Mouse (Mus musculus) intestine, embryonic 14.5 days (tissue): ENCODE results near the gene Cryge. TPM values are rescaled to one million over a fixed set of nuclear protein-coding genes. Genes with fewer than 3 reads are reported as not detected.
"Not testable (repeated sequence)": the region's sequence is repeated elsewhere in the genome, so short reads cannot be mapped to it uniquely, and the experiment has no call there.

Source experiments
- ATAC-seq: fragments of 200-750 bp; cut with Nextera tagmentation; replicated peaks from 2 replicates; pipeline ENCODE4 v1.8.0; 2017; ENCODE audit warnings: low read depth, moderate number of reproducible peaks, moderate TSS enrichment, moderate library complexity; ENCODE audit not compliant: low FRiP score, low TSS enrichment
- DNase-seq: peaks from one replicate; pipeline ENCODE4 v3.0.0-alpha.2; 2018; ENCODE audit warnings: low spot score
- H3K27ac ChIP-seq: fragments of 300-500 bp; sonication (generic); 2 replicates; pipeline ENCODE4 v1.5.1; 2014; ENCODE audit warnings: low read depth, mild to moderate bottlenecking, control low read depth
- H3K27me3 ChIP-seq: fragments of 300-500 bp; sonication (generic); replicated peaks from 2 replicates; pipeline ENCODE4 v1.6.1; 2014; ENCODE audit warnings: low read length, control low read depth; ENCODE audit not compliant: control insufficient read depth, insufficient read depth
- H3K36me3 ChIP-seq: fragments of 300-500 bp; sonication (generic); 2 replicates; pipeline ENCODE4 v1.6.1; 2014; ENCODE audit warnings: low read length, control low read depth; ENCODE audit not compliant: control insufficient read depth, insufficient read depth
- H3K4me1 ChIP-seq: fragments of 300-500 bp; sonication (generic); replicated peaks from 2 replicates; pipeline ENCODE4 v1.6.1; 2014; ENCODE audit warnings: low read length, control low read depth, mixed read lengths; ENCODE audit not compliant: control insufficient read depth, insufficient read depth
- H3K4me2 ChIP-seq: fragments of 300-500 bp; sonication (generic); 2 replicates; pipeline ENCODE4 v1.6.1; 2014; ENCODE audit warnings: low read length
- H3K4me3 ChIP-seq: fragments of 300-500 bp; sonication (generic); 2 replicates; pipeline ENCODE4 v1.5.1; 2014; ENCODE audit warnings: low read depth, low read length, control low read depth, mixed read lengths
- H3K9ac ChIP-seq: fragments of 300-500 bp; sonication (generic); 2 replicates; pipeline ENCODE4 v1.6.1; 2014; ENCODE audit warnings: mild to moderate bottlenecking, low read length
- H3K9me3 ChIP-seq: fragments of 300-500 bp; sonication (generic); 2 replicates; pipeline ENCODE4 v1.6.1; 2016; ENCODE audit warnings: low read length, control low read depth; ENCODE audit not compliant: control insufficient read depth
- WGBS: fragments of 180-500 bp; shearing (Covaris S2); extraction: QIAGEN DNeasy Blood & Tissue Kit; methylation state at CpG from one replicate; pipeline ENCODE4 v1.1.7; 2014; 5-methylcytosine and 5-hydroxymethylcytosine counted together
- polyA plus RNA-seq: library from polyadenylated mRNA; unstranded; fragments of >200 nt; fragmentation: Nextera tagmentation; extraction: Ambion mirVana; gene quantifications from 2 replicates; pipeline ENCODE4 v1.2.1, GENCODE M21; 2014

Gene Cryge
- polyA plus RNA-seq: not detected in 2 replicates

- ATAC-seq, H3K4me2 ChIP-seq, H3K27ac ChIP-seq, H3K9ac ChIP-seq, H3K36me3 ChIP-seq, DNase-seq, H3K4me1 ChIP-seq, H3K27me3 ChIP-seq, H3K4me3 ChIP-seq, H3K9me3 ChIP-seq: not testable (repeated sequence)
- 74% methylated on average over 10 of the region's 12 CpGs for WGBS
Observed at GRCm38 (mm10) chr1:65050952-65051351, at the start of gene Cryge. Gene Cryge, minus strand, starts transcription at chr1:65051149.

GRCm38 (mm10) chr1:65096953-65097352 is 46.0 kb upstream of the Cryge start:
- Histone ChIP-seq H3K27ac (no peak overlapping the region), H3K4me3 (no peak overlapping the region), H3K4me2 (no peak overlapping the region), H3K36me3 (no peaks in the 10 kb centered on the region), H3K9ac (no peak overlapping the region), H3K27me3 (no peaks in the 10 kb centered on the region), H3K9me3 (no peaks in the 10 kb centered on the region), H3K4me1 (no peaks in the 10 kb centered on the region)
- DNase-seq (no peak), ATAC-seq (no peak)
- 83% methylated on average over 3 of the region's 3 CpGs for WGBS

DNA sequence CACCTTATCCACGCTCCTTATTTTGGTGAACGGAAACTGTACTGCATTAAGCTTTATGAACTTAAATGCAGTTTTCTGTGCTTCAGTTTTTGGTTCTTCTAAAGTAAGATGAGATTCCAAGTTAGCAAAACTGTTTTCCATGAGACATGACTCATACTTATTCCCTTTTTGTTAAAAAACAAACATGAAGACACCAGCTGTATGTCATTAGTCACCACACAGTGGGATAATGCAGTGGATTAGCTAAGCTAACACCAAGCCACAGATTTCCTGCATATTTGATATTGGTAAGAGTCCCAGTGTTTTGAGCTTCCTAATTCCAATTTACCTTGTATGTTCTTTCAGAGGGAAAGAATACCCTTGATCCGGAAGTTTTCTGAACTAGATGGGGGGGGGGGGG is 40.6 kb upstream of the Cryge start:
- WGBS: 91% methylated on average over 3 of the region's 3 CpGs

GRCm38 (mm10) chr1:65090370-65090769 is 39.4 kb upstream of the Cryge start:
- Histone ChIP-seq H3K9me3 (no peaks in the 10 kb centered on the region), H3K4me1 (no peaks in the 10 kb centered on the region), H3K4me3 (no peak overlapping the region), H3K4me2 (no peak overlapping the region), H3K9ac (no peak overlapping the region), H3K27me3 (no peaks in the 10 kb centered on the region), H3K27ac (no peak overlapping the region), H3K36me3 (no peaks in the 10 kb centered on the region)
- ATAC-seq (no peak), DNase-seq (no peak)
- WGBS: 55% methylated on average over 2 of the region's 2 CpGs

More for the DNA sequence above, 40.6 kb upstream of the Cryge start:
- Histone ChIP-seq H3K27ac (no peak overlapping the region), H3K4me2 (no peak overlapping the region), H3K4me3 (no peak overlapping the region), H3K4me1 (no peaks in the 10 kb centered on the region), H3K9me3 (no peaks in the 10 kb centered on the region), H3K27me3 (no peaks in the 10 kb centered on the region), H3K36me3 (no peaks in the 10 kb centered on the region), H3K9ac (no peak overlapping the region)
- ATAC-seq (no peak), DNase-seq (no peak)

GRCm38 (mm10) chr1:65088567-65089356 is 37.8 kb upstream of the Cryge start:
- Histone ChIP-seq H3K36me3 (no peaks in the 10 kb centered on the region), H3K9ac (no peak overlapping the region), H3K4me3 (no peak overlapping the region), H3K27ac (no peak overlapping the region), H3K9me3 (no peaks in the 10 kb centered on the region), H3K4me1 (no peaks in the 10 kb centered on the region), H3K27me3 (no peaks in the 10 kb centered on the region), H3K4me2 (no peak overlapping the region)
- ATAC-seq: no peak
- no peak for DNase-seq
- WGBS: 78% methylated on average over 6 of the region's 6 CpGs

DNA sequence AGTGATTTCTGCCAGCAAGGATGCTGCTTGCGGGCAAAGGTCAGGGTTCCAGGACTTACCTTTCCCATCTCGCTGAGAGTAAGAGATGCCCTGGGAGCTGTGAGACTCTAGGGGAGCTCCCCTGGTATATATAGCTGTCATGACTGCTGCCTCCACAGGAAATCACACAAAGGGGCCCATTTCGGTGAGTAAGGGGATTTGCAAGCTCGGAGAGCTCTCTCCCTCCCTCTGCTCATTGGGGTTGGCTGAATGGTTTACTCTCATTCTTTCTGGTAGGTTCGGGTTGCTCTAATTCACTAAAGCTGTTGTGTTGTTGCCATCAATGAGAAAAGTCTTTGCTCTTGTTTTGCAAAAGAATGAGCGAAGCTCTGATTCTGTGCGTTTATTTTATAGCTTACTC is 31.2 kb upstream of the Cryge start, which contains the start of gene Crygb:
Crygb (minus strand) TSS at position 101 of the 400 bp plus-strand sequence.
- 35% methylated on average over 7 of the region's 7 CpGs for WGBS
- Histone ChIP-seq H3K27ac (no peak within 1 kb of the TSS), H3K4me1 (no peaks in the 10 kb centered on the region), H3K36me3 (no peaks in the 10 kb centered on the region), H3K4me3 (no peak within 1 kb of the TSS), H3K4me2 (no peak within 1 kb of the TSS), H3K9me3 (no peaks in the 10 kb centered on the region), H3K27me3 (no peaks in the 10 kb centered on the region), H3K9ac (no peak within 1 kb of the TSS)
- DNase-seq (no peak), ATAC-seq (no peak)

- Histone ChIP-seq H3K4me3 (no peak overlapping the region), H3K36me3 (no peaks in the 10 kb centered on the region), H3K27me3 (no peaks in the 10 kb centered on the region), H3K4me1 (no peaks in the 10 kb centered on the region), H3K9me3 (no peaks in the 10 kb centered on the region), H3K9ac (no peak overlapping the region), H3K27ac (no peak overlapping the region), H3K4me2 (no peak overlapping the region)
- no peak for DNase-seq
- WGBS: 15% methylated on average over 5 of the region's 5 CpGs
- ATAC-seq: no peak
Observed at GRCm38 (mm10) chr1:65075607-65076006, 24.7 kb upstream of the Cryge start.

- Histone ChIP-seq H3K9me3 (no peaks in the 10 kb centered on the region), H3K4me1 (no peaks in the 10 kb centered on the region), H3K36me3 (no peaks in the 10 kb centered on the region), H3K27me3 (no peaks in the 10 kb centered on the region), H3K27ac (no peak within 1 kb of the TSS), H3K9ac (no peak within 1 kb of the TSS), H3K4me3 (no peak within 1 kb of the TSS), H3K4me2 (no peak within 1 kb of the TSS)
- no peak for DNase-seq
- WGBS: 62% methylated on average over 6 of the region's 6 CpGs
- no peak for ATAC-seq
Observed at GRCm38 (mm10) chr1:65073589-65073988, 22.6 kb upstream of the Cryge start, which contains the start of gene Crygc. Gene Crygc, minus strand, starts transcription at chr1:65073689.

DNA sequence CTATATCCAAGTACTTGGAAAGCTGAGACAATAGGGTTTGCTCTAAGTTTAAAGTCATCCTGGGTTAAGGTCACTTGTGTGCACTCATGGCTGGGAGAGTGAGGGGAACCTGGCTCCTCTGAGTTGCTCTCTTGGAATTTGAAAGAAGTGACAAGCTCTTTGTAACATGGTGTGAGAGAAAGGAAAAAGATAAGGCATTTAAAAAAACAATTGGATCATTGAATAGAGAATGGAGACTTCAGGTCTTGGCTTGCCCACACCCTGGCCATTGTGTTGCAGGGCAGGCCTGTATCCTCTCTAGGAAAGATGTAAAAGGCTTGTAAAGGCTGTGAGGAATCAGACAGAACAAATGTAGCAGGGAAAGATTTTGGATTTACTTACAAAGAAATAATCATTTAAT is 16.9 kb upstream of the Cryge start:
- no peaks in the 10 kb centered on the region for H3K9me3 ChIP-seq
- ATAC-seq (no peak), DNase-seq (no peak)
- no peak overlapping the region for H3K4me2 ChIP-seq
- H3K27ac ChIP-seq: no peak overlapping the region
- no peaks in the 10 kb centered on the region for H3K4me1 ChIP-seq
- H3K27me3 ChIP-seq: no peaks in the 10 kb centered on the region
- H3K4me3 ChIP-seq: no peak overlapping the region
- H3K9ac ChIP-seq: no peak overlapping the region
- H3K36me3 ChIP-seq: no peaks in the 10 kb centered on the region
